Mouse (Mus musculus) liver, embryonic 16.5 days (tissue): ENCODE results near the gene Rnf220. TPM values are rescaled to one million over a fixed set of nuclear protein-coding genes. Genes with fewer than 3 reads are reported as not detected.

ENCODE experiments used
- ATAC-seq: fragments of 200-750 bp; cut with Nextera tagmentation; 2 replicates; pipeline ENCODE4 v1.8.0; 2017; ENCODE audit warnings: low read depth, mild to moderate bottlenecking, moderate number of reproducible peaks, moderate library complexity
- H3K27ac ChIP-seq: fragments of 300-500 bp; sonication (generic); 2 replicates; pipeline ENCODE4 v1.5.1; 2014; ENCODE audit warnings: mild to moderate bottlenecking, low read length
- H3K27me3 ChIP-seq: fragments of 300-500 bp; sonication (generic); 2 replicates; pipeline ENCODE4 v1.6.1; 2014; ENCODE audit warnings: low read depth, low read length, mixed read lengths; ENCODE audit not compliant: control insufficient read depth, insufficient read depth
- H3K36me3 ChIP-seq: fragments of 300-500 bp; sonication (generic); 2 replicates; pipeline ENCODE4 v1.6.1; 2014; ENCODE audit warnings: mild to moderate bottlenecking; ENCODE audit not compliant: control insufficient read depth, insufficient read depth
- H3K4me1 ChIP-seq: fragments of 300-500 bp; sonication (generic); 2 replicates; pipeline ENCODE4 v1.6.1; 2014; ENCODE audit warnings: low read depth, low read length, mixed read lengths; ENCODE audit not compliant: control insufficient read depth
- H3K4me2 ChIP-seq: fragments of 300-500 bp; sonication (generic); 2 replicates; pipeline ENCODE4 v1.6.1; 2014; ENCODE audit warnings: low read depth, low read length, mixed read lengths
- H3K4me3 ChIP-seq: fragments of 300-500 bp; sonication (generic); 2 replicates; pipeline ENCODE4 v1.5.1; 2014; ENCODE audit warnings: low read depth, mild to moderate bottlenecking, low read length
- H3K9ac ChIP-seq: fragments of 300-500 bp; sonication (generic); 2 replicates; pipeline ENCODE4 v1.6.1; 2014; ENCODE audit warnings: low read depth, low read length
- H3K9me3 ChIP-seq: fragments of 300-500 bp; sonication (generic); replicated peaks from 2 replicates; pipeline ENCODE4 v1.6.1; 2016; ENCODE audit warnings: low read length; ENCODE audit not compliant: control insufficient read depth
- WGBS: fragments of 180-500 bp; shearing (Covaris S2); extraction: QIAGEN DNeasy Blood & Tissue Kit; methylation state at CpG from one replicate; pipeline ENCODE4 v1.1.7; 2014; ENCODE audit not compliant: insufficient replicate concordance; 5-methylcytosine and 5-hydroxymethylcytosine counted together
- polyA plus RNA-seq: library from polyadenylated mRNA; unstranded; fragments of >200 nt; fragmentation: Nextera tagmentation; extraction: Ambion mirVana; gene quantifications from 2 replicates; pipeline ENCODE4 v1.2.1, GENCODE M21; 2015

Rnf220 gene
- polyA plus RNA-seq, 1 experiment from 2014 or later, result 21.5 TPM

- H3K4me2 ChIP-seq, result no peak overlapping the region
- no peak overlapping the region for H3K27ac ChIP-seq
- ATAC-seq, result no peak
- H3K36me3 ChIP-seq, result no peaks in the 10 kb centered on the region
- H3K4me3 ChIP-seq, result no peak overlapping the region
- H3K9ac ChIP-seq, result no peak overlapping the region
- no peaks in the 10 kb centered on the region for H3K27me3 ChIP-seq
- H3K4me1 ChIP-seq, result no peaks in the 10 kb centered on the region
- H3K9me3 ChIP-seq, result no peaks in the 10 kb centered on the region
- 77% methylated on average over 5 of the region's 5 CpGs for WGBS
Measured at GRCm38 (mm10) chr4:117380558-117380935, 116.3 kb downstream of the Rnf220 start.

GRCm38 (mm10) chr4:117379803-117380557 is 116.9 kb downstream of the Rnf220 start:
- no peak overlapping the region for H3K4me3 ChIP-seq
- no peaks in the 10 kb centered on the region for H3K36me3 ChIP-seq
- no peak overlapping the region for H3K4me2 ChIP-seq
- no peaks in the 10 kb centered on the region for H3K9me3 ChIP-seq
- no peaks in the 10 kb centered on the region for H3K4me1 ChIP-seq
- H3K27ac ChIP-seq, result no peak overlapping the region
- H3K9ac ChIP-seq, result no peak overlapping the region
- WGBS, result 58% methylated on average over 14 of the region's 14 CpGs
- no peak for ATAC-seq
- no peaks in the 10 kb centered on the region for H3K27me3 ChIP-seq

GRCm38 (mm10) chr4:117374078-117374540 is 122.7 kb downstream of the Rnf220 start:
- no peaks in the 10 kb centered on the region for H3K27me3 ChIP-seq
- H3K4me1 ChIP-seq, result no peaks in the 10 kb centered on the region; the same call in 1 of the 2 replicates
- H3K9me3 ChIP-seq, result no peaks in the 10 kb centered on the region
- no peak overlapping the region for H3K4me2 ChIP-seq
- no peak overlapping the region for H3K9ac ChIP-seq
- no peak overlapping the region for H3K4me3 ChIP-seq
- H3K36me3 ChIP-seq, result no peaks in the 10 kb centered on the region
- no peak overlapping the region for H3K27ac ChIP-seq
- ATAC-seq, result no peak
- WGBS, result 54% methylated on average over 10 of the region's 10 CpGs

GRCm38 (mm10) chr4:117373324-117374077 is 123.4 kb downstream of the Rnf220 start:
- ATAC-seq, result no peak
- no peak overlapping the region for H3K27ac ChIP-seq
- no peaks in the 10 kb centered on the region for H3K27me3 ChIP-seq
- no peak overlapping the region for H3K9ac ChIP-seq
- 38% methylated on average over 16 of the region's 16 CpGs for WGBS
- no peak overlapping the region for H3K4me2 ChIP-seq
- H3K36me3 ChIP-seq, result no peaks in the 10 kb centered on the region
- H3K9me3 ChIP-seq, result no peaks in the 10 kb centered on the region
- no peaks in the 10 kb centered on the region; the same call in 1 of the 2 replicates for H3K4me1 ChIP-seq
- no peak overlapping the region for H3K4me3 ChIP-seq

- Histone ChIP-seq H3K4me3 (no peak overlapping the region), H3K9ac (no peak overlapping the region), H3K4me1 (no peaks in the 10 kb centered on the region; the same call in 1 of the 2 replicates), H3K27me3 (no peaks in the 10 kb centered on the region), H3K36me3 (no peaks in the 10 kb centered on the region), H3K4me2 (no peak overlapping the region), H3K9me3 (no peaks in the 10 kb centered on the region), H3K27ac (no peak overlapping the region)
- ATAC-seq, result no peak; the same call in 1 of the 2 replicates
- 48% methylated on average over 2 of the region's 2 CpGs for WGBS
Measured at GRCm38 (mm10) chr4:117371896-117372295, 125.0 kb downstream of the Rnf220 start.

- Histone ChIP-seq H3K4me2 (no peak overlapping the region), H3K9me3 (no peaks in the 10 kb centered on the region), H3K36me3 (no peaks in the 10 kb centered on the region), H3K27ac (no peak overlapping the region), H3K4me3 (no peak overlapping the region), H3K4me1 (no peaks in the 10 kb centered on the region; the same call in 1 of the 2 replicates), H3K27me3 (no peaks in the 10 kb centered on the region), H3K9ac (no peak overlapping the region)
- no peak for ATAC-seq
- WGBS, result 65% methylated on average over 5 of the region's 5 CpGs
Measured at GRCm38 (mm10) chr4:117370354-117370753, 126.5 kb downstream of the Rnf220 start.

GRCm38 (mm10) chr4:117369571-117369970 is 127.3 kb downstream of the Rnf220 start:
- Histone ChIP-seq H3K27me3 (no peaks in the 10 kb centered on the region), H3K36me3 (no peaks in the 10 kb centered on the region), H3K4me3 (no peak overlapping the region), H3K27ac (no peak overlapping the region), H3K9me3 (no peaks in the 10 kb centered on the region), H3K4me1 (no peaks in the 10 kb centered on the region; the same call in 1 of the 2 replicates), H3K9ac (no peak overlapping the region), H3K4me2 (no peak overlapping the region)
- 71% methylated on average over 3 of the region's 3 CpGs for WGBS
- no peak for ATAC-seq

- no peak overlapping the region for H3K27ac ChIP-seq
- H3K4me3 ChIP-seq, result no peak overlapping the region
- H3K27me3 ChIP-seq, result no peaks in the 10 kb centered on the region
- WGBS, result 71% methylated on average over 19 of the region's 19 CpGs
- no peaks in the 10 kb centered on the region for H3K9me3 ChIP-seq
- H3K9ac ChIP-seq, result no peak overlapping the region
- H3K4me1 ChIP-seq, result no peaks in the 10 kb centered on the region; the same call in 1 of the 2 replicates
- no peaks in the 10 kb centered on the region for H3K36me3 ChIP-seq
- ATAC-seq, result no peak
- no peak overlapping the region for H3K4me2 ChIP-seq
Measured at GRCm38 (mm10) chr4:117367365-117367764, 129.5 kb downstream of the Rnf220 start.

- Histone ChIP-seq H3K4me2 (no peak overlapping the region), H3K27ac (no peak overlapping the region), H3K36me3 (no peaks in the 10 kb centered on the region), H3K4me3 (no peak overlapping the region), H3K9ac (no peak overlapping the region), H3K9me3 (no peaks in the 10 kb centered on the region), H3K4me1 (no peaks in the 10 kb centered on the region), H3K27me3 (no peaks in the 10 kb centered on the region)
- WGBS, result 48% methylated on average over 5 of the region's 5 CpGs
- ATAC-seq, result no peak
Measured at GRCm38 (mm10) chr4:117362085-117362484, 134.8 kb downstream of the Rnf220 start.
